Mouse (Mus musculus) retina, postnatal 1 day (tissue): ENCODE data around the gene S100a10.

Experiments
- DNase-seq: peaks from one replicate; pipeline ENCODE4 v3.0.0-alpha.2; 2012

The S100a10 gene

DNA sequence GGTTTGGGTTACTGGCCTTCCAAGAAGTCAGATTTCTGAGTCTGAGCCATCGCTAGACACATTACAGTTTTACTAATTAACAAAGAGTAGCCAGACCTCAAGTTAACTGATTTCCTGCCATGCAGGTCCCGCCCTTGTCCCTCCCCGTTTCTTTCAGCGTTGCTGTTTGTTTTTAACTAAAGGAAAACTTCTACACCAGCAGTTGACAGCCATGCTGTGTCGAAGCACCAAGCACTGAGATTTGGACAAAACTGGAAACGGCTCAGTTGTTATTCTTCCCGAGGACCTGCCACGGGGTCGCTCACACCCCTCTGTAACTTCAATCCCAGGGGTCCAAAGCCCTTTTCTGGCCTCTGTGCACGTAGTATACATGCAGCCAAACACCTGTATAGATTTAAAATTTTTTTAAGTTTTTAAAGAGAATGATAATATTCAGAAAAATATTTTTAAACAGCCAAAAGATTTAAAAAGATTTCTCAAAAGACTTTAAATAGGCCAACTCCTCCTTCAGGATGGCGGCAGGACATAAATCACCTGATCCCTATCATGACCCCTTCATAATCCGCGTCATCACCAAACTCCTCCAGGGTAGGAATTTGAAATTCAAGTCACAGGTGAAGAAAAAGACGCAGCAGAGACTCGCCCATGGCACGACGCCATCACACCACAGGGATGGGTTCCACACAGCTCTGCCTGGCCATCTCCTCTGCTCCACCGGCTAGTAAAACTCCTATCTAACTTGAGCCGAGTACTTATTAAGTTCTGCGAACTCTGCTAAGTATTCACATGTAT, 6.9 kb upstream of the S100a10 start:
- DNase-seq, result no peak

DNA sequence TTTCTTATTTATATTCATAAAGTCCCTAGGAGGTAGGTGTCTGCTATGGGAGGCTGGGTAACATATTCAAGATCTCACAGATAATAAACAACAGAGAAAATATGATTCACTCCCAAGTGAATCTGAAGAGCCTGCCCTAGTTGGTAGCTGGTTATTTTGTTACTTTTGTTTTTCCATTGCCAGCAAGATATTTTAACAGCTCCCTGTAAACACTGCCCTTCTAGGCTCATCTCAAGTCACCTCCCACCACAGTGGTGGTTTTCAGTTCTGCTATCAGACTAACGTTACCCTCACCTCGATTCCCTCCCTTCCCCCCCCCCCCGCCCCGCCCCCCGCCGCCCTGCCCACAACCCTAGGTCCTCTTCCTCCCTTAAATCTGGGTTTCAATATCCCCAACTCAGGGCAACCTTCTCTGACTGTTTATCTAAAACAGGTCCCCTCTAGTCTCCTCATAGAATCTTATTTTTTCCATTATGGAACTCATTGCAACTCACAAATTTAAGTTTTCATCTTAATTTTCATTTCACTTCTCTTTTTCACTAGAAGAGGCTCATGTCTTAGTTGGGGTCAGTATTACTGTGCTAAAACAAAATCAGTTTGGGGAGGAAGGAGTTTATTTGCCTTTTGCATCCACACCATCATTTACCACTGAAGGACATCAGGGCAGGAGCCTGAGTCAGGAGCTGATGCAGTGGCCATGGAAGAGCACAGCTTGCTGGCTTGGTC, 6.2 kb upstream of the S100a10 start:
- DNase-seq, result no peak

DNA sequence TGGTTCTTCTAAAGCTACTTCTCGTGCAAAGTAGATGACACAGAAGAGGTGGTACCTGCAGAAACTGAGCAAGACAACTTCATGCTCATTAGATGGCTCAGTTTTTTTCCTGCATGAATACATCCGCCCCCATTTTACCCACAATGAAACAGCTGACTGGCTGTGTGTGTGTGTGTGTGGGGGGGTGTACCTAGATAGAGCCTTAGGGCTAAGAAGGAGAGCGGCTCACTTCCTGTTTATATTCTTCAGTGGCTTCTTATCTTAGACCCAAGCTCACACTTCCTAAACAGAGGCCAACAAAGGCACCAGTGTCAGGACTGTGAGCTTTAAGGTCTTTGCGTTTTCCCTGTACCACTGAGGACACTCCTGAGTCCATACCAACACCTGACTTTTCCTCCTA, 4.9 kb upstream of the S100a10 start:
- no peak for DNase-seq

DNA sequence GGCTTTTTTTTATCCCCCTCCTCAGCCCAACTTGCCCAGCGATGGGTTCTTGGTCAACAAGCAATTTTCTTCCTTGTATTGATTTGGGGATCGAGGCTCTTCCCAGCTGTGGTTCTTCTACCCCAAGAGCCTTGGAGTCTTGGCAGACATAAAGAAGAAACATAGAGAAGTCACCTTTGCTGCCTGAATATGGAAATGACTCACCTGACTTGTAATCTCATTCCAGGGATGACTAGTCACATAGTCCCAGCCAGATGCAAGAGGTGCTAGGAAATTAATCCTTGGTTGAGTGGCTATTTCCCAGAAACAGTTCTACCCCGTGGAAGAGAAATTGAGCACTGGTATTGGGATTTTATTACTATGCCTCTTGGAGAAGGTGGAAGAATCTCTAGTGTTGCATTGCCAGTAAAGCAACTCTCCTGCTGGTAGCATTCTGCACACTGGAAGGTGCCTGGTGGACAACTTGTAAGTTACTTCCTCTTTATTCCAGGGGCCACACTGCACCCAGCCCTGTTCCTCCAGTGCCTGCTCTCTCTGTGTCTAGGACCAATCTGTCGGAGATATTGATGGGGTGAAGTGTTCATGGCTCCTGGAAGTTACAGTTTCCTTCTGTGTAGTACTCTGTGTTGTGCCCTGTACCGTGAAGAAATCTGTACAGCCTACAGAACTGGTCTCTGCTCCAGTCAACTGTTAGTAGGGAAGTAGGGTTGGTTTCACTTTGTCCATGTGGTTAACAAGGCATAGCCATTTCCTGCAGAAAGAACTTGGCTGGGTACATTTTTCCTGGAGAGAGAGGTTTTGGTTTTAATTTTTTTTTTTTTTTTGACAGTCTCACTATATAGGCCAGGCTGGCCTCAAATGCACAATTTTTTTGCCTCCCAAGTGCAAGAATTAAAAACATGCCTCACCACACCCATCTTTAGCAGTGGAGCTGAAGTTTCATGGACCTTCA, 2.7 kb upstream of the S100a10 start:
- no peak for DNase-seq

DNA sequence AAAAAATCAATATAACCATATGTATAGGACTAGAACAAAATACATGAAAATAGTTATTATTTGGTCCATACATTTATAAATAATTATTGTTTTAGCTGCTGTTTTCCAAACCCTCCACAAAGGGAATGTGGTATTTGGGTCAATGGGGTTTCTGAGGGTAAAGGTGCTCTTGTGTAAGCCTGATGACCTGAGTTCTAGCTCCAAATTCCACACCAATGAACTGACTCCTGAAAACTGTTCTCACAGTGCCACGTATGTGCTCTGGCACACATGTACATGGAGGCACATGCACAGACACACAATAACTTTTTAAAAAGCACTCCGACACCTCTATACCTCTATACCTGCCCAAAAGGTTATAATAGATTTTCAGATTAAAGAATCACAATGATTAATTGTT, 1.6 kb upstream of the S100a10 start:
- no peak for DNase-seq

GRCm38 (mm10) chr3:93553765-93554378, 1.0 kb upstream of the S100a10 start:
- no peak for DNase-seq

GRCm38 (mm10) chr3:93554379-93554980, 400 bp upstream of the S100a10 start:
- DNase-seq, result peak; percentile 53

GRCm38 (mm10) chr3:93555878-93556254, 986 bp downstream of the S100a10 start:
- peak; percentile 46 for DNase-seq

GRCm38 (mm10) chr3:93556599-93556998, 1.7 kb downstream of the S100a10 start:
- no peak for DNase-seq

DNA sequence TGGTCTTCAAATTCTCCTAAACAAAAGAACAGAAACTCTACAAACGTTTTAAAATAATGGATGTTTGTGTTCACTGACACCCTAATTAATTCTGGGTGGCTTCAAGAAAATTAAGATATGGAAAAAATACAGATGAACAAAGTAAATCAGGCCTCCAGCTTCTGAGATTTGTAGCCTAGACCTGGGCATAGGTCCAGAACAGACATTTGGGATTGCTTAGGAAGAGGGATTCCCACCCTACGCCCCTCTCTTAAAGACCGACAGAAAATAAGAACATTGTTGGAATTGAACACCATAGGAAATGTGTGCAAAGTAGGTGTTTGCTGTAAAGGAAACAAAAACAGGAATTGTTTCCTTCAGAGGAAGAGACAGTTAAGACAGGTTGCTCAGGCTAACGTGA, 2.6 kb downstream of the S100a10 start:
- no peak for DNase-seq

GRCm38 (mm10) chr3:93559961-93560360, 5.1 kb downstream of the S100a10 start:
- DNase-seq, result no peak

GRCm38 (mm10) chr3:93562372-93562771, 7.5 kb downstream of the S100a10 start:
- no peak for DNase-seq

- DNase-seq, result no peak
Observed at GRCm38 (mm10) chr3:93563216-93563615, 8.3 kb downstream of the S100a10 start.

GRCm38 (mm10) chr3:93566892-93567291, 12.0 kb downstream of the S100a10 start:
- DNase-seq, result no peak

DNA sequence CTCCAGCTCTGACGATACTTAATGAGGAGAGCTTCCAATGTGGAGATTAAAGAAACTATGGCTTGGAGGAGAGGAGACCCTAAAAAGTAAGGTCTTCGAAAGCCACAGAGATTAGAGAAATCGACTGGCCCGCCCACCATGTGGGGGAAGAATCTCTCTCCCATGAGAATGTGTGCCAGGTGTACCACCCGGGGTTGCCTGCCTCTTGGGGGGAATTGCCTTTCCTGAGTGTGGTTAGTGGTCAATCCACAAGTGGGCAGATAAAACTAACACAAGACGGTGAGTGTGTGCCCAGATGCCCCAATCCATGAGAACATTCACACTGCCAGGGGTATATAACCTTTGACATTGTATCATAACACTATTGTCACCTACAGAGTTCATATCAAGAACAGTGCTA, 12.8 kb downstream of the S100a10 start:
- DNase-seq, result no peak

- no peak for DNase-seq
Observed at GRCm38 (mm10) chr3:93568428-93569040, 13.7 kb downstream of the S100a10 start.

- no peak for DNase-seq
Observed at GRCm38 (mm10) chr3:93569046-93569445, 14.2 kb downstream of the S100a10 start.

GRCm38 (mm10) chr3:93572058-93572791, 17.3 kb downstream of the S100a10 start:
- DNase-seq, result no peak

GRCm38 (mm10) chr3:93579317-93580038, 24.6 kb downstream of the S100a10 start:
- DNase-seq, result no peak

GRCm38 (mm10) chr3:93580039-93580403, 25.1 kb downstream of the S100a10 start:
- no peak for DNase-seq

GRCm38 (mm10) chr3:93580946-93581345, 26.1 kb downstream of the S100a10 start:
- no peak for DNase-seq
